Mouse (Mus musculus) adrenal gland, adult 18-20 months (tissue): ENCODE measurements at regions not wholly inside any gene's neighbourhood (a gene's known extent, or its start where the extent isn't known, plus 50 kb on each side); places are given as distances from the start of the nearest gene placed in this dataset.

Source experiments
- DNase-seq, 2 experiments: peaks; one replicate each; pipeline ENCODE4 v3.0.0; 2021 to 2022; ENCODE audit warnings: low spot score in 2 of 2

DNA sequence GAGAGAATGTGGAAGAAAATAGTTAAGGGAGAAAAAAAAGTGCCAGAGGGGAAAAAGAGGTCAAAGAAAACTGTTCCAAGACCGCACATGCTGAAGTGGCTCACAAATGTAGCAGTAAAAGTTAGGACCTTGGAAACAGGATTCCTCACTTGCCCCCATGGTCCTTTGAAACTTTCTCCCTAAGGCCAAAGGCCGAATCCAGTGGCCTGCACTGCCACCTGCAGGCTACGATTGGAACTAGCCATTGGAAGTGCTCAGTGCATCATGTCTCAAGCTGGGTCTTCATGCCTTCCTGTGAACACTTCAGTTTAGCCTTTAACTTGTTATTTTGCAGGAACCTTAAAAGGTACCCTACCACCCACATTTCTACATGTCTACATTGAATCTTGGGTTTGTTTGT, 56.3 kb upstream of the Mctp2 start:
- DNase-seq = peak; percentile 56 to 72

- peak in 1 of 2 experiments; percentile 3 for DNase-seq
These were observed 84.9 kb upstream of the Mctp2 start for GRCm38 (mm10) chr7:72391323-72391722.

DNA sequence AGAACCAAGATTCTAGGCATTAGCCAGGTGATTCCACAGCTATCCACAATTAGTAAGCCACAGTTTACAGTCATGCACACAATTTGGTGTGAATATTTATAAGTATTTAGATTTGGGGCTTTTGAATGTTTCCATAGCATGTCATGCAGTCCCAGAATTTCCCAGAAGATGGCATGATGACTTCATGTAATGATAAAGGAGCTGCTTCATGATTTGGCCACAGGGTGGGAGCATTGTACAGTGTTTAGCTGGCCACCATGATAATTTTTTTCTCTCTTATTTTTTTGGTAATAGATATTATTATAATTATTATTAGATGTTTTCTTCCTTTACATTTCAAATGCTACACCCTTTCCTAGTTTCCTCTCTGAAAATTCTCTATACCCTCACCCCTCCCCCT, 93.6 kb upstream of the Mctp2 start:
- DNase-seq = peak; percentile 34 to 43

GRCm38 (mm10) chr7:72406131-72406530, 99.7 kb upstream of the Mctp2 start:
- DNase-seq = no peak

GRCm38 (mm10) chr7:72408409-72408986, 102.1 kb upstream of the Mctp2 start:
- DNase-seq = no peak

- DNase-seq = peak in 1 of 2 experiments; percentile 18
These were observed 132.1 kb upstream of the Mctp2 start for GRCm38 (mm10) chr7:72438552-72438951.

- no peak for DNase-seq
These were observed 135.6 kb upstream of the Mctp2 start for GRCm38 (mm10) chr7:72442001-72442400.

DNA sequence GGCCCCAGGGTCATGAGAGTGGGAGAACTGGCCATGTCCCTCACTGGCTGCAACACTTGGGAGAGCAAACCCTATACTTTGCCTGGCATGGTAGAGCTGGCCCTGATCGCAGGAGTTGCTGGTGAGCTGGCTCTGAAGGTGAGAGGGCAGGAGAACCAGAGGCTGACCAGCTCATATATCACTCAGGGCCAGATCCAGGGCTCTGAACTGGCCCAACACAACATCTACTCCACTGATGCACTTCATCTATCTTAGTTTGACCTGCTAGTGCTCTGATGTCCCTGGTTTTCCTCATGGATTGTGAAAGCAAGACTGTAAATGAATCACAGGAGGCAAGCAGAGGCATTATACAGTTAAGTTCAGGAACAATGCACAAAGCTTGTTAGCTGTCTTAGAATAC, 137.6 kb upstream of the Mctp2 start:
- DNase-seq = no peak

DNA sequence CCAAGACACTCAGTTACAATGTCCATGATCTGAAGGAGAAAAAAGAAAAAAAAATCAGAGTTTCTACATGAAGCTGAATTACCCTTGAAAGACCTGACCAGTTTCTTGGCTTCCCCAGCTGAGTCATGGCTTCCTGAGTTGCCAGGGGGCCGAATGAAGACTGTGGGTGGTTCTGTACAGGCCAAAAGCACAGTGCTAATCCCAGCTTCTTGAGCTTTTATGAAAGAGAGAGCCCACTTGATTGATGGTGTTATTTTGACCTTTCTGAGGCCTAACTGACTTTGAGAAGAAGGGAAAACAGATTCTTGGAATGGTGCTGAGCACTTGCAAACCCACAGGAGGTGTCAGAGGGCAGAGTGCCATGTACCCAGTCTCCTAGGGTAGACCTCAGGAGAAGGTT, 138.4 kb upstream of the Mctp2 start:
- DNase-seq = no peak

DNA sequence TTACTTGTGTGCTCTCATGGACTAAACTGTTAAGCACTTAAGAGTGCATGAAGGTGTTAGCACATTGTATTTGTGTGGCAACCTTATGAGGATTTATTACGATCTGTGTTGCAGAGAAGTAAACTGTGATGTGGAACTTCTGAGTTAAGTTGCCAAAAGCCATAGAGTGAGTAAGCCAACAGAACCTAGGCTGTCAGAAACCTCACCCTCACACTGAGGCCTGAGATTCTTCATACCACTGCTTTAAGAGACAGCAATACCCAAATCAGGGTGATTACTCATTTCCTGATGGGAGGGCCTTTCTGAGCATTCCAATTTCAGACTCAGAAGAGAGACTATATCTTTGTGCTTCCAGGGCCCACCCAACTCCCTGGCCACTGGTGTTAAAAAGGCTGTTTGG, 140.5 kb upstream of the Mctp2 start:
- DNase-seq = no peak

- DNase-seq = no peak
These were observed 156.6 kb upstream of the Mctp2 start for GRCm38 (mm10) chr7:72462978-72463377.

DNA sequence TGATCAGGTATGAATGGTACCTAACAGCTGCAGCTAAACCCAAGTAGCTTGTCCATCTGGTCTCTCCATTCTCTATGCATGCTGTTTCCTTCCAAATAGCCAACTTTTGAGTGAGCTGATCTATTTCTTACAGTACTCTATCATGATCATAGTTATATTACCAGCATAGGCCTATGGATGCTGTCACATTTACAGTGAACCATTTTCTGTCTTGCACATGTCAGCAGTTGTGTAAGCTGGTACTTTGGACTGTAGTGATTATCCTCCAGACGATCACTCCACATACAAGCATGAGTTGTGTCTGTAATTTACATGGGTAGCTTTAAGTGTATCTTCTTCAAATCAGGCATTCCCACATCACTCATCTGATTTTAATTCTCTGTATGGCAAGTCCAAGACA, 158.2 kb upstream of the Mctp2 start:
- no peak for DNase-seq

- DNase-seq = no peak
These were observed 163.3 kb upstream of the Mctp2 start for GRCm38 (mm10) chr7:72469691-72470090.

DNA sequence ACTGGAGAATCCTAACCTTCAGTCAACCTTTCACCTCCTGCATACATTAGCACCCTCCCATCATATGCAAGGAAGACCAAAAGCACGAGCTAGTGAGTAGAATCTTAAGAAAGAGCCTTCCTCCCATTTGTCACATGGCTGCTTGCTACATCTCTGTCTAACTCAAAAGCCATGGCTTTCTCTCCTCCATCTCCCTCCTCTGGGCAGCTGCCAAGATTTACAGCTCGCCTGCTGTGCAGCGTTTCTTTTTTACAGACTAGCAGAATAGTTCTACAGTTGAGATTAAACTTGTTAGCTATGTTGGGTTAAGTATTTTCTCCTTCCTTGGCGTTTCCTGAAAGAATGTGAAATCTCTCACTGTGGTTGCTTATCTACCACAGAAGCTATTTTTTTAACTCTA, 168.3 kb upstream of the Mctp2 start:
- DNase-seq = no peak

DNA sequence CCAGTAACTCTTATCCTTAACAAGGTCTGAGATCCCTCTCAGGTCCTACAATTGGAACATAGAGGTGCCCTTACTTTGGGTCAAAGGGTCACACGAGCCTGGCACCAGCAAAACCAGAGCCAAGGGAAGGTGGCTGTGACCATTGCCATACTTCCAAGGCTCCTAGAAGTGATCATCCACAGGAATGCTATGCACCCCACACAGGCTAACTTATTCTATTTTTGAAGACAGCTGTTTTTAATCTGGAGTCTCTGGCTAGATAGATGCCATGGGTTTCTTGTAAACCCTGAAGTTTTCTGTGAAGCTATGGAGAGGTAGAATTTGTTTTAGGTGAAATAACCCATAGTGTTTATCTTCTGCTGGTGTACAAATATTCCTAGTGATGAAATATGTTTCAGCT, 172.5 kb upstream of the Mctp2 start:
- DNase-seq = no peak

GRCm38 (mm10) chr7:72481275-72481674, 174.9 kb upstream of the Mctp2 start:
- no peak for DNase-seq

DNA sequence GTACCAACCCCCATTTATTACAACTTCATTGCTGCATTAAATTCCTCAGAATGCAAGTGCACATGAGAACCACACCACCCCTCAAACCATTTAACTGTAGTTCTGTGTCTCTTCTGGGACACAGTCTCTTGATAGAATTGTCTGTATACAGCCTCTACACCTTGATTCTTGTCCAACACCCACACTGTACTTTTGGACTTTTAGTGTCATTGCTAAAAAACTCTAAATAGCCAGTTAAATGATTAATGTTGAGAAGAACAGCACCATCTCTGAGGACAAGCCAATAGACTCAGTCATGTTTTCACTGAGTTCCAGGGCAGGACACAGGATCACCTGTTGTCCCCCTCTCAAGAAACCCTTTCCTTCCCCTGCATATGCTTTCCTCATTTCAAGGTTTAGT, 183.8 kb upstream of the Mctp2 start:
- no peak for DNase-seq

DNA sequence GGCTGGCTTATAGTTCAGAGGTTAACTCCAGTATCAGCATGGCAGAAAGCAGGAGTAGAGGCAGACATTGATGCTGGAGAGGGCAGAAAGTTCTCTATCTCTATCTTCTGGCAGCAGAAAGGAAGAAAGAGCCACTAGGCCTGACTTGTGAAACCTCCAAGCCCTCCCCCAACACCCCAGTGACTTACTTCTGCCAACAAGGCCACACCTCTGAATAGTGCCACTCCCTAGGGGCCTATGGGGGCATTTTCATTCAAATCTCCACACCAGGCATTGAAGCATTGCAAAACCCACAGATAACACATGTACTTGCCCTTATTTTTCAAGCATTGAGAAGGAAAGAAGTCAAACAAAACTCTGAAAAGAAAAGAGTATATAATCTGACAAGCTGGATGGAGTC, 186.9 kb upstream of the Mctp2 start:
- DNase-seq = no peak

- no peak for DNase-seq
These were observed 190.7 kb upstream of the Mctp2 start for GRCm38 (mm10) chr7:72496933-72497631.

- DNase-seq = no peak
These were observed 192.3 kb upstream of the Mctp2 start for GRCm38 (mm10) chr7:72498562-72499230.

GRCm38 (mm10) chr7:72499788-72500187, 193.4 kb upstream of the Mctp2 start:
- DNase-seq = no peak

GRCm38 (mm10) chr7:72500190-72500589, 193.8 kb upstream of the Mctp2 start:
- DNase-seq = no peak

GRCm38 (mm10) chr7:72500996-72501395, 194.6 kb upstream of the Mctp2 start:
- no peak for DNase-seq
